Comparison of ENCODE assay signal across 14 mouse cellular contexts in genomic region chr13:57782975-57783374, GRCm38 (mm10).
DNase-seq lines count a peak whose midpoint lies in the region; ATAC-seq and TF ChIP-seq lines count a peak whose summit lies in the region.
"Had no signal": no experiment of that assay in that cellular context is flagged by ENCODE, and none has a peak within 500 bp of the region (broad histone marks: within the 10 kb centered on the region; RNA-seq: fewer than 3 reads in every experiment).

No protein-coding gene starts in this region.

- no peaks in the 10 kb centered on the region for H3K4me1 ChIP-seq in lung, postnatal 0 days (ENCODE audit: insufficient read depth, low read depth, low read length)
- H3K4me1 ChIP-seq: heart, embryonic 12.5 days had no signal

- intact Hi-C loops in left cerebral cortex, adult 2 months (cut with DNase I) = loop anchor here (5.0 kb wide), 1 partner anchor 54 kb away; no protein-coding TSS in a partner anchor
- intact Hi-C loops in left cerebral cortex, postnatal 4 days (cut with DNase I) = no loop called here

- no peaks in the 10 kb centered on the region for H3K27me3 ChIP-seq in lung, postnatal 0 days (replicated peaks; ENCODE audit: insufficient read depth, low read length)
- H3K27me3 ChIP-seq: heart, embryonic 12.5 days had no signal

- no peak overlapping the region for H3K4me2 ChIP-seq in lung, postnatal 0 days (replicated peaks; ENCODE audit: low read depth, low read length)
- H3K4me2 ChIP-seq: heart, embryonic 12.5 days had no signal

- TF ChIP-seq CTCF in left cerebral cortex, adult 2 months (IDR thresholded peaks at IDR 0.05) = no peak
- TF ChIP-seq CTCF in lung, postnatal 0 days (IDR thresholded peaks at IDR 0.05) = no peak

- TF ChIP-seq EP300 in lung, postnatal 0 days (IDR thresholded peaks at IDR 0.05) = no peak

- no peak overlapping the region for H3K4me3 ChIP-seq in left cerebral cortex, adult 2 months
- no peak overlapping the region for H3K4me3 ChIP-seq in lung, postnatal 0 days (ENCODE audit: low read depth, low read length)
- H3K4me3 ChIP-seq: heart, embryonic 12.5 days had no signal

- peak; percentile 43 to 49 for DNase-seq in left cerebral cortex, adult 2 months (ENCODE audit: extremely low spot score in 1 of 2, low spot score in 2 of 2)
- DNase-seq in left cerebral cortex, postnatal 4 days = no peak
- DNase-seq in gonadal fat pad, adult 2 months (ENCODE audit: low read depth) = peak; percentile 8
- DNase-seq in right cerebral cortex, postnatal 36 days (ENCODE audit: low spot score in 2 of 2) = peak; percentile 66 to 67
- no peak for DNase-seq in lung, postnatal 0 days (ENCODE audit: low spot score)
- DNase-seq in lung, adult 18-20 months = no peak
- DNase-seq: gastrocnemius, postnatal 25 days; layer of hippocampus, postnatal 36 days; liver; liver, postnatal 0 days; lung, postnatal 36 days; thymus, postnatal 14 days had no signal

- no peak overlapping the region for H3K9ac ChIP-seq in lung, postnatal 0 days (replicated peaks; ENCODE audit: low read depth)
- H3K9ac ChIP-seq: heart, embryonic 12.5 days; liver, postnatal 0 days had no signal

- peak; percentile 78 for ATAC-seq in frontal cortex, adult (ENCODE audit: low TSS enrichment)
- ATAC-seq in lung, postnatal 0 days = no peak
- ATAC-seq: liver, postnatal 0 days had no signal

- H3K27ac ChIP-seq in left cerebral cortex, adult 2 months = no peak overlapping the region
- H3K27ac ChIP-seq in lung, postnatal 0 days (ENCODE audit: low read length) = no peak overlapping the region

- no peaks in the 10 kb centered on the region for H3K9me3 ChIP-seq in lung, postnatal 0 days (ENCODE audit: low read length)

- WGBS in lung, postnatal 0 days = 66% methylated on average over 12 of the region's 12 CpGs

- H3K36me3 ChIP-seq in lung, postnatal 0 days (ENCODE audit: insufficient read depth, low read length) = no peaks in the 10 kb centered on the region
- H3K36me3 ChIP-seq: heart, embryonic 12.5 days had no signal

Comparison
In these comparisons a context has a peak if more than half of its experiments do, and no peak if none do; other contexts are left out.
1. DNase-seq: peak in left cerebral cortex, adult 2 months (2 of 2), gonadal fat pad, adult 2 months (single experiment) and right cerebral cortex, postnatal 36 days (2 of 2); none in left cerebral cortex, postnatal 4 days (single experiment), lung, postnatal 0 days (single experiment) and lung, adult 18-20 months (0 of 2).